In the genomic region with DNA sequence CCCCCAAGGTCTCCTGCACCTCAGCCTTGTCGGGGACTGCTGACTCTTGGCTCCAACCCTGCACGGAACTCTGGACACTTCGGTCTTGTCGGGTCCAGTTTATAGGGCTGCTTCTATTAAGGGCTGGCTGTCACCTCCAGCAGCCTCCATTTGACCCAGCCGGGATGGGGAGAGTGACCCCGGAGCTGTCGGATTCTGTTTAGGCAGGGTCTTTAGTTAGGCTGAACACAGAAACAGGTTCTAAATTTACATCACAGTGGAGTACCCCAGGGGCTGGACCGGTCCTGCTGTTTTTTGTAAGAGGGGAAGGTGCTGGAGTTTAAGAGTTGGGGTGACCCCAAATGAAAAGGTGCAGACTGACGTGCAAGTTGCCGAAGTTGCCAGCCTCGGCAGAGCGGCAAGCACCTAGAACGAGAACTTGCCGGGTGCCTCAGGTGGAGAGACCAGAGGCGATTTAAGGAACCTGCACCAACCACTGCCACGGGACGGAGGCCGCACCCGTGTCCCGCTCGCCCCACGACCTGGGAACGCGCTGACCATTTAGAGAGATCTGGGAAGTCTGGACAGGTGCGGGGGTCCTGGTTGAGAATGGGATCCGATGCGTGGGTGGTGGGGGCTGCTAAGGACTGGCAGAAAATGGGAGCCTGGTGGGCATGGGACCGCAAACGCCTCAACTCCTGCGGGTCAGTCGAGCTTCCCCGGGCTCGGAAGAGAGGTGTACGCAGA, we compare ENCODE assay signal across 9 mouse cellular contexts. TPM values are rescaled to one million over a fixed set of nuclear protein-coding genes. Genes with fewer than 3 reads are reported as not detected.
A peak's percentile ranks its signal among the peaks of the same experiment; 100 is the strongest.
DNase-seq lines count a peak whose midpoint lies in the region; ATAC-seq and TF ChIP-seq lines count a peak whose summit lies in the region.
"Had no signal": no experiment of that assay in that cellular context is flagged by ENCODE, and none has a peak within 500 bp of the region (broad histone marks: within the 10 kb centered on the region; RNA-seq: fewer than 3 reads in every experiment).

No protein-coding gene starts in this region.

- peaks cover 50% of the 10 kb centered on the region for H3K27me3 ChIP-seq in forebrain, embryonic 12.5 days
- peaks cover 24% of the 10 kb centered on the region for H3K27me3 ChIP-seq in forebrain, embryonic 16.5 days (replicated peaks; ENCODE audit: control insufficient read depth, insufficient read depth, low read length)
- H3K27me3 ChIP-seq in lung, postnatal 0 days (replicated peaks; ENCODE audit: insufficient read depth, low read length): 0 out of 2 replicates have a peak, but pooled peaks cover 13% of the 10 kb centered on the region
- H3K27me3 ChIP-seq in intestine, embryonic 16.5 days (replicated peaks; ENCODE audit: control insufficient read depth, insufficient read depth, low read length): peaks cover 19% of the 10 kb centered on the region
- 0 out of 2 replicates have a peak, but pooled peaks cover 2% of the 10 kb centered on the region for H3K27me3 ChIP-seq in stomach, embryonic 14.5 days (ENCODE audit: control insufficient read depth, insufficient read depth, low read length)

- H3K36me3 ChIP-seq in forebrain, embryonic 12.5 days (replicated peaks): no peaks in the 10 kb centered on the region; the same call in 1 of the 2 replicates
- H3K36me3 ChIP-seq in forebrain, embryonic 16.5 days (ENCODE audit: control insufficient read depth, insufficient read depth): no peaks in the 10 kb centered on the region
- no peaks in the 10 kb centered on the region for H3K36me3 ChIP-seq in lung, postnatal 0 days (ENCODE audit: insufficient read depth, low read length)
- no peaks in the 10 kb centered on the region for H3K36me3 ChIP-seq in intestine, embryonic 16.5 days (ENCODE audit: control insufficient read depth, insufficient read depth, low read length)
- H3K36me3 ChIP-seq in stomach, embryonic 14.5 days (ENCODE audit: control insufficient read depth, insufficient read depth, low read length): no peaks in the 10 kb centered on the region

- no peaks in the 10 kb centered on the region for H3K9me3 ChIP-seq in forebrain, embryonic 12.5 days
- no peaks in the 10 kb centered on the region for H3K9me3 ChIP-seq in forebrain, embryonic 16.5 days (ENCODE audit: control insufficient read depth, low read length)
- no peaks in the 10 kb centered on the region for H3K9me3 ChIP-seq in lung, postnatal 0 days (ENCODE audit: low read length)
- H3K9me3 ChIP-seq in intestine, embryonic 16.5 days (ENCODE audit: control insufficient read depth, low read length): no peaks in the 10 kb centered on the region
- H3K9me3 ChIP-seq in stomach, embryonic 14.5 days (ENCODE audit: control insufficient read depth, low read depth, low read length): no peaks in the 10 kb centered on the region

- H3K9ac ChIP-seq in forebrain, embryonic 12.5 days: peak overlapping the region; percentile 33
- no peak overlapping the region for H3K9ac ChIP-seq in forebrain, embryonic 16.5 days (replicated peaks; ENCODE audit: low read depth, low read length)
- H3K9ac ChIP-seq in lung, postnatal 0 days (replicated peaks; ENCODE audit: low read depth): no peak overlapping the region
- peak overlapping the region; percentile 40; the same call in 1 of the 2 replicates for H3K9ac ChIP-seq in intestine, embryonic 16.5 days (ENCODE audit: low read depth, low read length)
- H3K9ac ChIP-seq in stomach, embryonic 14.5 days (replicated peaks; ENCODE audit: low read depth, low read length): no peak overlapping the region

- H3K4me2 ChIP-seq in forebrain, embryonic 12.5 days: peak overlapping the region; percentile 41
- no peak overlapping the region for H3K4me2 ChIP-seq in forebrain, embryonic 16.5 days (ENCODE audit: low read length)
- H3K4me2 ChIP-seq in lung, postnatal 0 days (replicated peaks; ENCODE audit: low read depth, low read length): peak overlapping the region; percentile 53
- peak overlapping the region; percentile 44 for H3K4me2 ChIP-seq in intestine, embryonic 16.5 days (ENCODE audit: low read depth, low read length)
- peak overlapping the region; percentile 22 for H3K4me2 ChIP-seq in stomach, embryonic 14.5 days (replicated peaks; ENCODE audit: low read depth, low read length)

- no peak for TF ChIP-seq CTCF in lung, postnatal 0 days (IDR thresholded peaks at IDR 0.05)

- 0 out of 2 replicates have a peak overlapping the region, but pooled peaks have one; percentile 14 for H3K4me3 ChIP-seq in forebrain, embryonic 12.5 days (replicated peaks)
- H3K4me3 ChIP-seq in forebrain, embryonic 16.5 days (replicated peaks; ENCODE audit: low read length): no peak overlapping the region
- peak overlapping the region; percentile 20; the same call in 1 of the 2 replicates for H3K4me3 ChIP-seq in lung, postnatal 0 days (ENCODE audit: low read depth, low read length)
- peak overlapping the region; percentile 24; the same call in 1 of the 2 replicates for H3K4me3 ChIP-seq in intestine, embryonic 16.5 days (ENCODE audit: low read length)
- peak overlapping the region; percentile 5; the same call in 1 of the 2 replicates for H3K4me3 ChIP-seq in stomach, embryonic 14.5 days (ENCODE audit: low read depth, low read length)

- peaks cover 21% of the 10 kb centered on the region for H3K4me1 ChIP-seq in forebrain, embryonic 12.5 days
- peaks cover 5% of the 10 kb centered on the region; the same call in 1 of the 2 replicates for H3K4me1 ChIP-seq in forebrain, embryonic 16.5 days (replicated peaks; ENCODE audit: control insufficient read depth, insufficient read depth, low read length)
- 0 out of 2 replicates have a peak, but pooled peaks cover 7% of the 10 kb centered on the region for H3K4me1 ChIP-seq in lung, postnatal 0 days (ENCODE audit: insufficient read depth, low read depth, low read length)
- H3K4me1 ChIP-seq in intestine, embryonic 16.5 days (ENCODE audit: control insufficient read depth, insufficient read depth, low read length): peaks cover 30% of the 10 kb centered on the region
- peaks cover 18% of the 10 kb centered on the region for H3K4me1 ChIP-seq in stomach, embryonic 14.5 days (ENCODE audit: control insufficient read depth, insufficient read depth, low read length)

- TF ChIP-seq EP300 in lung, postnatal 0 days (IDR thresholded peaks at IDR 0.05): no peak

- WGBS in forebrain, embryonic 12.5 days: 5% methylated on average over 34 of the region's 34 CpGs
- WGBS in forebrain, embryonic 16.5 days: 12% methylated on average over 34 of the region's 34 CpGs
- WGBS in lung, postnatal 0 days: 6% methylated on average over 33 of the region's 34 CpGs
- WGBS in intestine, embryonic 16.5 days: 13% methylated on average over 34 of the region's 34 CpGs
- WGBS in stomach, embryonic 14.5 days: 12% methylated on average over 34 of the region's 34 CpGs

- no peak for DNase-seq in lung, postnatal 0 days (ENCODE audit: low spot score)
- no peak for DNase-seq in lung, postnatal 4 days
- DNase-seq in cerebellum, postnatal 25 days: no peak
- no peak for DNase-seq in left cerebral cortex, adult 18-20 months (ENCODE audit: low spot score in 2 of 2)
- DNase-seq: right cerebral cortex, postnatal 4 days had no signal

- ATAC-seq in forebrain, embryonic 12.5 days (ENCODE audit: low FRiP score): 0 out of 2 replicates have a peak, but pooled peaks have one; percentile 5
- no peak for ATAC-seq in forebrain, embryonic 16.5 days
- ATAC-seq in lung, postnatal 0 days: peak; percentile 8; the same call in 1 of the 2 replicates
- no peak for ATAC-seq in intestine, embryonic 16.5 days
- ATAC-seq in stomach, embryonic 14.5 days (ENCODE audit: insufficient number of reproducible peaks, insufficient read depth, low FRiP score, low read depth): no peak

- H3K27ac ChIP-seq in forebrain, embryonic 12.5 days: no peak overlapping the region
- no peak overlapping the region for H3K27ac ChIP-seq in forebrain, embryonic 16.5 days (ENCODE audit: low read length)
- H3K27ac ChIP-seq in lung, postnatal 0 days (ENCODE audit: low read length): no peak overlapping the region
- no peak overlapping the region for H3K27ac ChIP-seq in intestine, embryonic 16.5 days (ENCODE audit: low read length)
- no peak overlapping the region for H3K27ac ChIP-seq in stomach, embryonic 14.5 days (ENCODE audit: low read length)

RNA-seq across cellular contexts. Expression of a gene that starts 10.9 kb away (rescaled TPM):
- polyA plus RNA-seq in forebrain, embryonic 12.5 days (2016; fragmentation: Nextera tagmentation; extraction: Ambion mirVana): 62.0 and 67.5 TPM in 2 replicates
- polyA plus RNA-seq in forebrain, embryonic 16.5 days (2015; fragmentation: Nextera tagmentation; extraction: Ambion mirVana): 64.9 and 68.8 TPM in 2 replicates
- polyA plus RNA-seq in lung, postnatal 0 days (2015; fragmentation: Nextera tagmentation; extraction: Ambion mirVana): 46.5 TPM in 2 replicates
- 56.3 and 63.9 TPM in 2 replicates for polyA plus RNA-seq in intestine, embryonic 16.5 days (2015; fragmentation: Nextera tagmentation; extraction: Ambion mirVana)
- polyA plus RNA-seq in stomach, embryonic 14.5 days (2014; fragmentation: Nextera tagmentation; extraction: Ambion mirVana): 58.6 and 59.2 TPM in 2 replicates
- 10 to 100 TPM; 64.4 to 71.4 TPM for total RNA-seq in left cerebral cortex, adult 18-20 months (2021)

Comparison
In these comparisons a context has a peak if more than half of its experiments do, and no peak if none do; other contexts are left out.
1. ATAC-seq: peak in forebrain, embryonic 12.5 days (single experiment) and lung, postnatal 0 days (single experiment); none in forebrain, embryonic 16.5 days (single experiment), intestine, embryonic 16.5 days (single experiment) and stomach, embryonic 14.5 days (single experiment).
2. H3K9ac ChIP-seq: peak in forebrain, embryonic 12.5 days (single experiment) and intestine, embryonic 16.5 days (single experiment); none in forebrain, embryonic 16.5 days (single experiment), lung, postnatal 0 days (single experiment) and stomach, embryonic 14.5 days (single experiment).